Mouse (Mus musculus) limb, embryonic 10.5 days (tissue): ENCODE data around the gene Pcyox1. TPM values are rescaled to one million over a fixed set of nuclear protein-coding genes. Genes with fewer than 3 reads are reported as not detected.
"Not testable (repeated sequence)": the region's sequence is repeated elsewhere in the genome, so short reads cannot be mapped to it uniquely, and the experiment has no call there.

Source experiments
- DNase-seq: peaks from one replicate; pipeline ENCODE4 v3.0.0-alpha.2; 2017; ENCODE audit warnings: low spot score
- H3K27ac ChIP-seq: fragments of 300-500 bp; sonication (generic); 2 replicates; pipeline ENCODE4 v1.5.1; 2016; ENCODE audit warnings: mild to moderate bottlenecking
- H3K27me3 ChIP-seq: fragments of 300-500 bp; sonication (generic); 2 replicates; pipeline ENCODE4 v1.6.1; 2016; ENCODE audit warnings: low read depth, mild to moderate bottlenecking; ENCODE audit not compliant: poor library complexity, severe bottlenecking
- H3K36me3 ChIP-seq: fragments of 300-500 bp; sonication (generic); 2 replicates; pipeline ENCODE4 v1.6.1; 2016; ENCODE audit warnings: mild to moderate bottlenecking, moderate library complexity
- H3K4me1 ChIP-seq: fragments of 300-500 bp; sonication (generic); 2 replicates; pipeline ENCODE4 v1.6.1; 2016
- H3K4me3 ChIP-seq: fragments of 300-500 bp; sonication (generic); 2 replicates; pipeline ENCODE4 v1.5.1; 2016; ENCODE audit warnings: mild to moderate bottlenecking, moderate library complexity
- H3K9me3 ChIP-seq: fragments of 300-500 bp; sonication (generic); replicated peaks from 2 replicates; pipeline ENCODE4 v1.6.1; 2016; ENCODE audit warnings: mild to moderate bottlenecking
- WGBS: fragments of 180-500 bp; shearing (Covaris S2); methylation state at CpG from one replicate; pipeline ENCODE4 v1.1.7; 2016; 5-methylcytosine and 5-hydroxymethylcytosine counted together
- polyA plus RNA-seq: library from polyadenylated mRNA; unstranded; fragments of >200 nt; fragmentation: Nextera tagmentation; extraction: Ambion mirVana; gene quantifications from 2 replicates; pipeline ENCODE4 v1.2.1, GENCODE M21; 2016

The Pcyox1 gene
- polyA plus RNA-seq, 1 experiment from 2014 or later: 59.5 TPM

DNA sequence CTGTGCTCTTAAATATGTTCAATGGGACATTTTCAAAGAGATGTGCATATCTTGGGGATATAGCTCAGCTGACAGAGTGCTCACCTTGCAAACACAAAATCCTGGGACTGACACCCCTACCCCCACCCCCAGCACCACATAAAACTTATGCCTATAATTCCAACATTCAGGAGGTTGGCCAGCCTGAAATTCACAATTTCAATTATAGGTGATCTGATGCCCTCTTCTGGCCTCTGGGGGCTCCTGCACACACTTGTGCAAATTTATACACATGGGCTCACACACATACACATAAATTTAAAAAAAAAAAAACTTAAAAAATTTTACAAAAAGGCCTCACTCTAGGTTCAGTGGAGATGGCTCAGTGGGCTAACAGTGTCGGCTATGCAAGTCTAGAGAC lies 3.8 kb downstream of the Pcyox1 start:
- 85% methylated on average over 1 of the region's 1 CpGs for WGBS
- Histone ChIP-seq H3K27me3 (no peaks in the 10 kb centered on the region), H3K4me3 (no peak overlapping the region), H3K4me1 (peaks cover 27% of the 10 kb centered on the region), H3K9me3 (no peaks in the 10 kb centered on the region), H3K27ac (no peak overlapping the region), H3K36me3 (peaks cover 60% of the 10 kb centered on the region)
- no peak for DNase-seq

GRCm38 (mm10) chr6:86391326-86391725 lies 5.6 kb downstream of the Pcyox1 start:
- 93% methylated on average over 5 of the region's 5 CpGs for WGBS
- H3K27me3 ChIP-seq: no peaks in the 10 kb centered on the region
- peaks cover 77% of the 10 kb centered on the region for H3K36me3 ChIP-seq
- peaks cover 16% of the 10 kb centered on the region for H3K4me1 ChIP-seq
- no peak overlapping the region for H3K4me3 ChIP-seq
- H3K27ac ChIP-seq: no peak overlapping the region
- no peaks in the 10 kb centered on the region for H3K9me3 ChIP-seq
- no peak for DNase-seq

- DNase-seq: no peak
- H3K4me3 ChIP-seq: no peak overlapping the region
- no peak overlapping the region for H3K27ac ChIP-seq
- H3K36me3 ChIP-seq: peaks cover 78% of the 10 kb centered on the region
- H3K27me3 ChIP-seq: no peaks in the 10 kb centered on the region
- no peaks in the 10 kb centered on the region for H3K9me3 ChIP-seq
- WGBS: 84% methylated on average over 18 of the region's 18 CpGs
- H3K4me1 ChIP-seq: peaks cover under 1% of the 10 kb centered on the region; the same call in 1 of the 2 replicates
Measured at GRCm38 (mm10) chr6:86388461-86388860, 8.5 kb downstream of the Pcyox1 start.

GRCm38 (mm10) chr6:86387313-86387712 lies 9.6 kb downstream of the Pcyox1 start:
- 91% methylated on average over 12 of the region's 12 CpGs for WGBS
- Histone ChIP-seq H3K36me3 (peaks cover 69% of the 10 kb centered on the region), H3K9me3 (no peaks in the 10 kb centered on the region), H3K27me3 (no peaks in the 10 kb centered on the region), H3K4me3 (no peak overlapping the region), H3K4me1 (peaks cover 5% of the 10 kb centered on the region; the same call in 1 of the 2 replicates), H3K27ac (no peak overlapping the region)
- DNase-seq: no peak

DNA sequence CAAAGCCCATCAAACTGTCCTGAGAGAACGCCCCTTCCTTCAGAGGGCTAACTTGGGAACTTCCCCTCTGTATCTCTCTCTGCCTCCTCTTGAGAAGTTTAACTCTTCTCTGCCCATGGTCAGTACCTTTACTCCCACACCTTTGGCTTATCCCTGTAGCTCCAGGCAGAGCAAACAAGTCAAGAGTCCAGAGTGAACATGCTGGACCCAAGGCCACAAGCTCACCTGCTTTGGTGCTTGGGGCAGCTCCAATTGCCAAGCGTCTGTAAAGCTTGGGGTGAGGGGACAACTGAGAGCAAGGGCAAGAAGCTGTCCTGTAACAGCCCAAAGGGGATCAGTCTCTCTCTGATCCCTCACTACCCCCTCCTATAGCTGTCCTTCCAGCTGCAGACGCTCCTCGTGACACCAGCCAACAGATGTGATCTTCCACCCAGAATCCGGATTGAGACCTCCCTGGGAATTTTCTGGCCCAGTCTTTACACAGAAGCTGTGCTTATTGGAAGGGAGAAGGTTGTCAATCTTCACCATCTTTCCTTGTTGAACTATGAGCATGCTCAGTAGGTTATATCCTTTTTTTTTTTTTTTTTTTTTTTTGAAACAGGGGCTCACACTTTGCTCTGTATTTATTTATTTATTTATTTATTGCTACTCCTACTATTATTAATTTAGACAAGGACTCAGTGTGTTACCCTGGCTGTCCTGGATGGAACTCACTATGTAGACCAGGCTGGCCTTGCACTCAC lies 11.4 kb downstream of the Pcyox1 start:
- WGBS: 82% methylated on average over 5 of the region's 5 CpGs
- H3K4me3 ChIP-seq: no peak overlapping the region
- no peaks in the 10 kb centered on the region for H3K27me3 ChIP-seq
- DNase-seq: no peak
- no peak overlapping the region for H3K27ac ChIP-seq
- H3K36me3 ChIP-seq: peaks cover 51% of the 10 kb centered on the region
- H3K4me1 ChIP-seq: peaks cover 5% of the 10 kb centered on the region; the same call in 1 of the 2 replicates
- no peaks in the 10 kb centered on the region for H3K9me3 ChIP-seq

DNA sequence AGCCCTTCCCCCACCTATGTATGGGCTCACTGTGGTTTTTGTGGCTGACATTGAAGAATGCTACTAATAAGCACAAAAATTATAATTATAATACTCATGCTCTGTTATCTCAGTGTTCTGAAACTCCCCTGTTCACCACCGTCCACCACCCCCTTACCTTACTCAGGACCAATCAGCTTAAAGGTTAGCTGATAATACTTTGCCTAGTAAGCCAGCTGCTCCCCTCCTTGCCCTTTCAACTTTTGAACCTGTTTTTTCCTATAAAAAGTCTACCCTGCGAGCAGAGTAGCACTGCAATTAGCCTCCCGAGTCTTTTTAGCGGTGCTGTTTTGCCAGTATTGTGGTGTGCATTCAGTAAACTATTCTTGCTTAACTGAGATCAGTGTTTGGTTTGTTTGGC lies 12.3 kb downstream of the Pcyox1 start:
- Histone ChIP-seq H3K4me1 (peaks cover 5% of the 10 kb centered on the region; the same call in 1 of the 2 replicates), H3K27ac (no peak overlapping the region), H3K36me3 (peaks cover 49% of the 10 kb centered on the region), H3K27me3 (no peaks in the 10 kb centered on the region), H3K4me3 (no peak overlapping the region), H3K9me3 (no peaks in the 10 kb centered on the region)
- no peak for DNase-seq
- 77% methylated on average over 4 of the region's 4 CpGs for WGBS

DNA sequence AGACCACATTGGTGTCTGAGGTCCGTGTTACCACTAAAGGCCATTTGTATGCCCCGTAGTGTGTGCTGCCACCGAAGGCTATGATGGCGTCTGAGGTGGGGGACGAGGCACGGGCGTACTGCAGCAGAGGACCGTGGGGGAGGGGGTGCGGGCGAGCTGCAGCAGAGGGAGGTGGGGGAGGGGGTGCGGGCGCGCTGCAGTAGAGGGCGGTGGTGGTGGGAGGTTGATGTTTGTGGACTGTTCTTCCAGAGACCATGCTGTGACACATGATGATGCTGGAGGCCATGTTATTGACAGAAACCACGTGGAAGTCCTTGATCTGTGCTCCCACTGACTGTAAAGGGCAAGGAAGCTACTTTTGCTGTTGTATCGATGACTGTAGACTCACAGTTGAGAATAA lies 13.6 kb downstream of the Pcyox1 start:
- Histone ChIP-seq H3K9me3 (no peaks in the 10 kb centered on the region), H3K27me3 (no peaks in the 10 kb centered on the region), H3K4me3 (no peak overlapping the region), H3K27ac (no peak overlapping the region), H3K36me3 (peaks cover 49% of the 10 kb centered on the region), H3K4me1 (peaks cover 5% of the 10 kb centered on the region; the same call in 1 of the 2 replicates)
- DNase-seq: no peak
- WGBS: 44% methylated on average over 16 of the region's 16 CpGs

GRCm38 (mm10) chr6:86382551-86382950 lies 14.4 kb downstream of the Pcyox1 start:
- no peak overlapping the region for H3K4me3 ChIP-seq
- H3K9me3 ChIP-seq: no peaks in the 10 kb centered on the region
- no peak for DNase-seq
- peaks cover 49% of the 10 kb centered on the region for H3K36me3 ChIP-seq
- no peak overlapping the region for H3K27ac ChIP-seq
- no peaks in the 10 kb centered on the region for H3K27me3 ChIP-seq
- H3K4me1 ChIP-seq: peaks cover 5% of the 10 kb centered on the region; the same call in 1 of the 2 replicates

DNA sequence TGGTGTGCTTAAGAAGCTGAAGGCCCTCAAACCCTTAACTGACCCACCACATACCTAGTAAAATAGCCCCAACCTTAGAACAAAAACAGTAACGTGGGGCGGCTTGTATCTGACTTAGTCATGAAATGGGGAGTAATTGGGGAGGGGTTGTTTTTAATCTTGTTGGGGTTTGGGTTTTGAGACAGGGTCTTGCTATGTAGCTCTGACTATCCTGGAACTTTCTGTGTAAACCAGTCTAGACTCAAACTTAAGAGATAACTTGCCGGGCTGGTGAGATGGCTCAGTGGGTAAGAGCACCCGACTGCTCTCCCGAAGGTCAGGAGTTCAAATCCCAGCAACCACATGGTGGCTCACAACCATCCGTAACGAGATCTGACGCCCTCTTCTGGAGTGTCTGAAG lies 16.8 kb downstream of the Pcyox1 start:
- H3K27ac ChIP-seq, H3K4me3 ChIP-seq, DNase-seq, H3K27me3 ChIP-seq, H3K9me3 ChIP-seq, H3K4me1 ChIP-seq: not testable (repeated sequence)
- peaks cover 52% of the 10 kb centered on the region for H3K36me3 ChIP-seq
- WGBS: 69% methylated on average over 8 of the region's 8 CpGs

GRCm38 (mm10) chr6:86378341-86378740 lies 18.6 kb downstream of the Pcyox1 start:
- H3K9me3 ChIP-seq: no peaks in the 10 kb centered on the region
- no peak overlapping the region for H3K4me3 ChIP-seq
- WGBS: 94% methylated on average over 3 of the region's 3 CpGs
- no peak overlapping the region for H3K27ac ChIP-seq
- peaks cover 4% of the 10 kb centered on the region; the same call in 1 of the 2 replicates for H3K4me1 ChIP-seq
- DNase-seq: no peak
- H3K36me3 ChIP-seq: peaks cover 65% of the 10 kb centered on the region
- no peaks in the 10 kb centered on the region for H3K27me3 ChIP-seq

DNA sequence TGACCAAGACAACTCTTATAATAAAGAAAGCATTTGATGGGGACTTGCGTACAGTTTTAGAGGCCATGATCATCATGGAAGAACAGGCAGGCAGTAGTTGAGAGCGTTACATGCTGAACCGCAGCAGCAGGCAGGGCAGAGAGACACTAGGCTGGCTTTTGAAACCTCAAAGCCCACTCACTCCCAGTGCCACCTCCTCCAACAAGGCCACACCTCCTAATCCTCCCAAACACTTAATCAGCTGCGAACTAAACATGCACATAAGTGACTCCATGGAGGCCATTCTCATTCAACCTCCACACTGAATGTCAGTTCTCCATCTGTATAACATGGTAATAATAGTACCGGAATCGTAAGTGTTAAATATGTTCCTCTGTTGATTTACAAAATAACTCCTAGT lies 23.4 kb downstream of the Pcyox1 start:
- Histone ChIP-seq H3K36me3 (peaks cover 66% of the 10 kb centered on the region), H3K4me3 (no peak overlapping the region), H3K4me1 (peaks cover 19% of the 10 kb centered on the region), H3K27me3 (no peaks in the 10 kb centered on the region), H3K27ac (no peak overlapping the region), H3K9me3 (no peaks in the 10 kb centered on the region)
- 95% methylated on average over 6 of the region's 6 CpGs for WGBS
- no peak for DNase-seq

DNA sequence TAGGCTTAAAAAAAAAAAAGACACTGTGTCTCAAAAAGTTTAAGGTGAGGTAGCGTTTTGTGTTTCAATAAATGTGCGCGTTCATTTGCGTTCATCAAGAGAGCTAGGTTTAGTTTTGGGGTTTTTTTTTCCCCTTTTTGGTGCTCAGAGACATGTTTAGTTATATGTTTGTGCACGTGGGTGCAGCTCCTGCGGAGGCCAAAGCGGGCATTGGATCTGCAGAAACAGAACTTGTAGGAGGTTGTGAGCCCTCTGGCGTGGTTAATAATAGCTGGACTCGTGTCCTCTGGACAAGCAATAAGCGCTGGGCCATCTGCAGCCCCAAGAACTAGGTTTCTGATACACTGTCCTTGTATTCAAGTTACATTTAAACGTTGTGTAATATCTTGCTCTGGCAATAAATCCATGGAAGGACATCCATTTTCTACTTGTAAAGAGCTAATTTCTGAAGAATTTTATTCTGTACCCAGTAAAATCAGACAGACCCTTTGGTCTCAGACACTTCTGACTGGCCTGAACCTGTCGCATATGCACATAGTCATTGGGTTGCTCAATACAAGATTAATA lies 24.9 kb downstream of the Pcyox1 start:
- Histone ChIP-seq H3K4me3 (peak overlapping the region; percentile 92), H3K9me3 (no peaks in the 10 kb centered on the region), H3K4me1 (peaks cover 19% of the 10 kb centered on the region), H3K36me3 (peaks cover 63% of the 10 kb centered on the region), H3K27ac (peak overlapping the region; percentile 92), H3K27me3 (no peaks in the 10 kb centered on the region)
- no peak for DNase-seq
- 5% methylated on average over 12 of the region's 12 CpGs for WGBS

DNA sequence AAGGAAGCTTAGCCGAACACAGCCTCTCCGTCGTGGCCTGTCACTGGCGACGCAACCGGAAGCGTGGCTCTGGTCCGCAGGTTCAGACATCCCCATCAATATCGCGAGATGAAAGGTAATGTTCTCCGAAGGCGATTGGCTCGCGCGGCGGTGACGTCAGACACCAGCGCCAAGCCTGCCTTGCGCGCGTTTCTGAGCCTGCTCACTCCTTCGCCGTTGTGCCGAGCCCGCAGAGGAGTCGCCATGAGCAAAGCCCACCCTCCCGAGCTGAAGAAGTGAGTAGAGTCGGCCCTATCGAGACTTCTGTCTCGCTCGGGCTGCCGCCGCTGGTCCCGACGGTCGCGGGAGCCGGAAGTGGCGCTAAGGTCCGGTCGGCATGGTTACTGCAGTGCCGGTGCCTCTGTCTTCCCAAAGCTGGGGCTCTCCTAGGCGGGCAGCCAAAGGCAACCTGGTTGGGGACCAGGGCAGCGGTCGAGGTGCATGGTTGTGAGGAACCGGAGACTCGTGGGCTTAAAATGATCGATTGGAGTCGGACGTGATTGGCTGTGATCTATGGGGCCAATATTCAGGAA lies 25.5 kb downstream of the Pcyox1 start:
- Histone ChIP-seq H3K36me3 (peaks cover 59% of the 10 kb centered on the region), H3K27ac (peak overlapping the region; percentile 92), H3K27me3 (no peaks in the 10 kb centered on the region), H3K9me3 (no peaks in the 10 kb centered on the region), H3K4me1 (peaks cover 23% of the 10 kb centered on the region), H3K4me3 (peak overlapping the region; percentile 92)
- WGBS: under 1% methylated on average over 50 of the region's 50 CpGs
- peak; percentile 98 for DNase-seq
